Mouse (Mus musculus): ENCODE results near the gene Rbm14. TPM values are rescaled to one million over a fixed set of nuclear protein-coding genes. Genes with fewer than 3 reads are reported as not detected.

Rbm14 gene
- 10 to 100 TPM; 47.0 to 50.2 TPM for total RNA-seq (2021)
- long read RNA-seq, experiment 1, transcript Rbm14-201 (3 exons, 3,165 nt), result major isoform, 11 of 22 reads
- long read RNA-seq, experiment 1, partial matches to known transcripts, result 9 of 22 reads
- long read RNA-seq, experiment 1, other reads (novel, unspliced or antisense), result 2 of 22 reads
- long read RNA-seq, experiment 2, transcript Rbm14-201 (3 exons, 3,165 nt), result major isoform, 19 of 25 reads
- long read RNA-seq, experiment 2, partial matches to known transcripts, result 4 of 25 reads
- long read RNA-seq, experiment 2, other reads (novel, unspliced or antisense), result 2 of 25 reads

GRCm38 (mm10) chr19:4811063-4811908 is at the start of gene Rbm14, which contains the start of gene Gm21992:
Rbm14 (minus strand) TSS chr19:4811634.
Gm21992 (minus strand) TSS chr19:4811612.
- peak; percentile 98 for DNase-seq

GRCm38 (mm10) chr19:4859081-4859480 is 47.6 kb upstream of the Rbm14 start:
- no peak for DNase-seq

GRCm38 (mm10) chr19:4855951-4856350 is 44.5 kb upstream of the Rbm14 start:
- peak; percentile 53 for DNase-seq

- DNase-seq, result no peak
Measured at GRCm38 (mm10) chr19:4855470-4855820, 44.0 kb upstream of the Rbm14 start.

GRCm38 (mm10) chr19:4854552-4855469 is 43.4 kb upstream of the Rbm14 start, which contains the start of gene Ctsf:
Ctsf (plus strand) TSS chr19:4855130.
- DNase-seq, result peak; percentile 96

GRCm38 (mm10) chr19:4850281-4850680 is 38.8 kb upstream of the Rbm14 start:
- no peak for DNase-seq

GRCm38 (mm10) chr19:4849800-4850199 is 38.4 kb upstream of the Rbm14 start:
- DNase-seq, result no peak

- no peak for DNase-seq
Measured at GRCm38 (mm10) chr19:4847490-4847889, 36.1 kb upstream of the Rbm14 start.

GRCm38 (mm10) chr19:4845846-4846245 is 34.4 kb upstream of the Rbm14 start:
- no peak for DNase-seq

GRCm38 (mm10) chr19:4842611-4843010 is 31.2 kb upstream of the Rbm14 start:
- DNase-seq, result no peak

- DNase-seq, result no peak
Measured at GRCm38 (mm10) chr19:4840848-4841247, 29.4 kb upstream of the Rbm14 start.

GRCm38 (mm10) chr19:4839149-4839548 is 27.7 kb upstream of the Rbm14 start, which contains the start of the genes Ccs and Ccdc87:
Ccs (minus strand) TSS chr19:4839332.
Ccdc87 (plus strand) TSS chr19:4839366.
- peak; percentile 98 for DNase-seq

GRCm38 (mm10) chr19:4838526-4839140 is 27.2 kb upstream of the Rbm14 start:
- DNase-seq, result no peak

GRCm38 (mm10) chr19:4837049-4837448 is 25.6 kb upstream of the Rbm14 start:
- DNase-seq, result no peak

GRCm38 (mm10) chr19:4836096-4836495 is 24.7 kb upstream of the Rbm14 start:
- peak; percentile 50 for DNase-seq

GRCm38 (mm10) chr19:4833977-4834376 is 22.5 kb upstream of the Rbm14 start:
- peak; percentile 62 for DNase-seq

- peak; percentile 85 for DNase-seq
Measured at GRCm38 (mm10) chr19:4829156-4829555, 17.7 kb upstream of the Rbm14 start.

GRCm38 (mm10) chr19:4828444-4829114 is 17.1 kb upstream of the Rbm14 start:
- DNase-seq, result no peak

- peak; percentile 89 for DNase-seq
Measured at GRCm38 (mm10) chr19:4820678-4821303, 9.4 kb upstream of the Rbm14 start.

GRCm38 (mm10) chr19:4817182-4817835 is 5.9 kb upstream of the Rbm14 start:
- no peak for DNase-seq
